Mouse (Mus musculus): ENCODE measurements around the gene Fblim1.
A peak's percentile ranks its signal among the peaks of the same experiment; 100 is the strongest.
"Not testable (repeated sequence)": the region's sequence is repeated elsewhere in the genome, so short reads cannot be mapped to it uniquely, and the experiment has no call there.

The Fblim1 gene

DNA sequence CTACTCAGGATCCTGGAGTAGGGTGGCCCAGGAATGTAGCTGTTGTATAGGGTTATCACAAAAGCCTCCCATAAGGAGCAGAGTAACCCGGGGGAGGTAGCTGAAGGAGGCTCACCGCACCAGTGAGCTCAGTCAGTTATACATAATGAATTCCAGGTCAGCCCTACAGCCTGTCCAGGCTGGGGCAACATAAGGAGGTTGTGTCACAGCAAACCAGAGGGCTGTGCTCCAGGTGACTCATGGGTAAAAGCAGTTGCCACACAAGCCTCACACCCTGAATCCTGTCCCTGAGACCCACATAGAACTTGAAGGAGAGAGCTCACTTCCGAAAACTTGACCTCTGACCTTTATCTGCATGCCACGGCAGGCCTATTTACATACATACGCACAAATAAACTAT lies 36.9 kb downstream of the Fblim1 start:
- no peak for DNase-seq (ENCODE audit: low read depth, low spot score)

DNA sequence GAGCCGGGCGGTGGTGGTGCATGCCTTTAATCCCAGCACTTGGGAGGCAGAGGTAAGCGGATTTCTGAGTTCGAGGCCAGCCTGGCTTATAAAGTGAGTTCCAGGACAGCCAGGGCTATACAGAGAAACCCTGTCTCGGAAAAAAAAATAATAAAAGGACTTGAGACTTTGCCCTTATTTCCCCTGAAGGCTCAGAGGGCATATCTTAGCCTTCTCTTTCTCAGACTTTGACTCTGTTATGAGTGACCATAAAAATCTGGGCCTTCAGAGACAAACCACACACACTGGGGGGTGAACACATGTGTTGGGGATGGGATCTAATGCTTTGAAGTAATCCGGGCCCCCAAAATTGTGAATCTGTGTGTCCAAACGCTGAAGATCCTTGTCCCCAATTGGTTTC lies 38.7 kb downstream of the Fblim1 start:
- not testable (repeated sequence) for DNase-seq (ENCODE audit: low read depth, low spot score)

DNA sequence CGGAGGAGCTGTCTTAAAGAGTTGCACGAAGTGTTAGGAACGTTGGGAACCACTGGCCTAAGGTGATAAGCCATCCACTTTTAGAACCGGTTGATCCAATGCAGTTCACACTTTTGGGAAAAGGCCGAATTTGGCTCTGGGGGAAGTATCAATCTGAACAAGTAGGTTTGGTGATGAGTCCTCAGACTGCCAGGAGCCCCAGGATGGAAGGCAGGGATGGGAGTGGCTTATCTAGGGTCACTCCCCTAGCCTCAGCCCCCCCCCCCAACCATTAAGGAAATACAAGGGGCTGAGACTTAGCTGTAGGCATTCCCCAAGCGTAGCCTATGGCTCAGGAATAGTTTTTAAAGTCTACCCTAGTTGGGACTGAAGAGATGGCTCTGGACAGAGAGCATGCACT lies 39.7 kb downstream of the Fblim1 start:
- no peak for DNase-seq (ENCODE audit: low read depth, low spot score)

DNA sequence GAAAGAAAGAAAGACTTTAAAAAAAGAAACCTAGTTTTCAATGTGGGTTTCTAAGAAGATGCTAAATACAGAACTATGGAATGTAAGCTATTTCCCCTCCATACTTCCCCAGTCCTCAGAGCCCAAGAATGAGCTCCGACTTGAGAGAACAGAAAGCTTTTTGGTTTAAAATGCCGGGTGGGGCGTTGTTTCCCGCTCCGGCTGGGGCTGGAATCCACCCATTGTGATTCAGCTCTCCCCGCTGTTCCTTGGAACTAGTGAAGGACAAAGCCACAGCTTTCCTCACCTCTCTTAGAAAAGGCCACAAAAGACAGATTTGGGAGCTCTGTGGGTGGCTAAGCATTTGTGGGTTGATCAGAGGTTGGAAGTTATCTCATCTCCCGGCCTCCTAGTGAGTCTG lies 40.6 kb downstream of the Fblim1 start:
- DNase-seq (ENCODE audit: low read depth, low spot score) = no peak

DNA sequence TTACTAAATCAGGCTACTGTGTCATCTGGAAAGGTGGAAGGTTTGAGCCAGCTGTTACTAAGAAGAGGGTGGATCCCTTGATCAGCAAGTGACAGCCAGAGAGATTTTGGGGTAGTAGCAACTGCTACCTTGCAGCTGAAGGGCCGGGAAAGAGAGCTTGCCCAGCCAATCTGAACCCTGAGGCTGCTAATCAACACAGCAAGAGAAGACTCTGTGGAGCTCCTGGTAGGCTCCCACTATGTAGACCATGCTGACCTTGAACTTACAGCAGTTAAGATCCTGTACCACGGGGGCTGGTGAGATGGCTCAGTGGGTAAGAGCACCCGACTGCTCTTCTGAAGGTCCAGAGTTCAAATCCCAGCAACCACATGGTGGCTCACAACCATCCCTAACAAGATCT lies 41.2 kb downstream of the Fblim1 start:
- DNase-seq (ENCODE audit: low read depth, low spot score) = no peak

DNA sequence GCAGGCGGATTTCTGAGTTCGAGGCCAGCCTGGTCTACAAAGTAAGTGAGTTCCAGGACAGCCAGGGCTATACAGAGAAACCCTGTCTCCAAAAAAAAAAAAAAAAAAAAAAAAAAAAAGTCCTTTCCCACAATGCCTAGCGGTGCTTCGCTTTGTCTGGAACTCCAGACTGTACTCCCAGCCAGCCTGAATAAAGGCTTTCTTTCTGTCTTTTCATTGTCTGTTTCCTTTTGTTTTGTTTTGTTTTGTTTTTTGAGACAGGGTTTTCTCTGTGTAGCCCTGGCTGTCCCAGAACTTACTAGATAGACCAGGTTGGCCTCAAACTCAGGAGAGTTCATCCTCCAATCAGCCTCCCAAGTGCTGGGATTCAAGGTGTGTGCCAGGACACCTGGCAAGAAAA lies 41.7 kb downstream of the Fblim1 start:
- DNase-seq (ENCODE audit: low read depth, low spot score) = no peak

DNA sequence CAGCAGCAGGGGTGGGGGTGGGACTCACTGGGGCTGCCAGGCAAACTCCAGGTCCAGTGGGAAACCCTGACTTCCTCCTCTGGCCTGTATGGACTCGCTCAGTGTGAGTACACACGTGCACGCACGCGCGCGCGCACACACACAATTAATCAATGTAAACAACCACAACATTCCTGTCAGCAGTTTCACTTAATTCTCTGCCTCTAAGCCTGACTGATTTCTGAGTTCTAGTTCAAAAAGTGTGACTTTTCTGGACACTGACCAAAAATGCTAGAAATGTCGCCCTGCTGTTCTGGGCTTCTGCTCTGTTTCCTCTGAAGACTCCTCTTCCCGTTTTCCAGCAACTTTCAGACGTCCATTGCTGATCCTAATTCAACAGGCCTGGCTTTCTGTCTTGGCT lies 43.6 kb downstream of the Fblim1 start:
- DNase-seq (ENCODE audit: low read depth, low spot score) = no peak

DNA sequence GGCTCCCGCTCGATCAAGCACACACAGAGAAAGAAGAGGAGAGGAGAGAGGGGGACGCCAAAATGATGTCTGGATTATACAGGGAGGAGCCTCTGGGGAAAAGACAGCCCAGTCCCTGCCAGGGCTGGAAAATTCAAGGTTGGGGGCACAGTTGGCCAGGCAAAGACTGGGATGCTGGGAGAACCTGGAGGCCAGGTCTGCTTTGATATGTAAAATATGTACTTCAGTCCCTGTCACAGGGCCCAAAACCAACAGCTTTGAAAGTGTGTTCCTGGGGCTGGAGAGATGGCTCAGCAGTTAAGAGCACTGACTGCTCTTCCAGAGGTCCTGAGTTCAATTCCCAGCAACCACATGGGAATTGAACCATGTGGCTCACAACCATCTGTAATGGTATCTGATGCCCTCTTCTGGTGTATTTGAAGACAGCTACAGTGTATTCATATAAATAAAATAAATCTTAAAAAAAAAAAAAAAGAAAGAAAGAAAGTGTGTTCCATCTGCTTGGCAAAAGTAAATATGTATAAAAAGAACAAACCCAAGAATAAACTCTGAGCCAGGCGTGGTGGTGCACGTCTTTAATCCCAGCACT lies 44.5 kb downstream of the Fblim1 start:
- DNase-seq (ENCODE audit: low read depth, low spot score) = not testable (repeated sequence)

DNA sequence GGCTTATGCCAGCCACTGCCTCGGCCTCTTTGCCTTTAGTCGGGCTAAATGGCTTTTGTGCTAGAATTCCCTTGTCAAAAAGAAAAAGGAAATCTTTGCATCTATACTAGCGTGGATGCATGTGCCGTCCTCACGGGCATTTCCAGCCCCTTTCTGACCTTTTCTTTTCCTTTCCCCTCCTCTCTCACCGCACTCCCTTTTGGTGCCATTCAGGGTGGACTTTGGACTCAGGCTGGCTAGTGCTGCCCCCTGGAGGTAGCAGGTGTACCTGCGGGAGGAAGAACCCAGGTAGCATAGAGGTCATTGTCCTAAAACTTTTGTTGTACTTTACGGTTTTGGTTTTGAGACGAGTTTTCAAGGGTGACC lies 46.0 kb downstream of the Fblim1 start:
- no peak for DNase-seq (ENCODE audit: low read depth, low spot score)

DNA sequence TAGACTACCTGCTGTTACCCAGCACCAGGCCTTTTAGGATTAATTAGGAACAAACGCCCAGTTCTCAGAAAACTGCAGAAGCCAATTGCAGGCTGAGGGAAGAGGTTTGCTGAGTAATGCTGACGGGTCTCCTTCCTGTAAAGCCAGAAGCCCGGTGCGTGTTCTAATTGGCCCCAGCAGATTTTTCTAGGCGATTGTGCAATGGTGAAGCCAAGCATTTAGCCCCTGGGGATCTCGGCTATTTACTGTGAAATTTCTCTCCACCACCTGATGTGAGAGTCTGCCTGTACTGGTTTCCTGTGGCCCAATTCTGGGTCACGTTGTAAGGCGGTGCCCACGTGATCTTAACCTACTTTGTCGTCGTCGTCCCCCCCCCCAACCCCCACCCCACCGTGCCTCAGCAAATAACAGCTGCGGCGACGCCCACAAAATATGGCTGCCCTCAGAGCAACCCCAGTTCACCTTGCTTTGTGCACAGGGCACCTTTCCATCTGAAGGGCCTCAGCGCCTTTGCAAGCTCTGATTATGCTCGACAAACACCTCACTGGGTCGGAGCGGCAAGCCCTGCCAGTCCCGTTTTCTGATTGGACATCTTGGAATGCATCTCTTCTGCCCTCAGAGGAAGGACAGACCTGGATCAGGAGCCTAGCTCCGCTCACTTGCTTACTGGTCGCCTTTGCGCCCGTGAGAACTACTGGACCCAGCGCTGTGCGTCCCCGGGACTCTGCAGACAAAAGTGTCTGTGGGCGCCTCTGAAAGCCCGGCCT lies 46.6 kb downstream of the Fblim1 start:
- DNase-seq (ENCODE audit: low read depth, low spot score) = no peak

DNA sequence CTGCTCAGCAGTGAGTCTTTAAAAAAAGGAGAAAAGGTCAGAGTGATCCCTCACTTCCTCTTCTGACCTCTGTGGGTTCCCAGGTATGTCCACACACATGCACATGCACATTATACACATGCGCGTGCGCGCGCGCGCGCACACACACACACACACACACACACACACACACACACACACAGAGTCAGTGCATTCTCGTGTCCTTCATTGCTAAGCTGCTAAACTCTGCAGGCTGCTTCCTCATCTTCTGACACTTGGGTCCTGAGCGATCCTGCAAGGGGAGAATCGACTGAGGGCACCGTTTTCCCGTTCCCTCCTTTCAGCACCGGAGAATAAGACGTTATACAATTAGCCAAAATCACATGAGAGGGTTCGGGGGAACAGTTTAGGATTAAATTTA lies 47.2 kb downstream of the Fblim1 start:
- no peak for DNase-seq (ENCODE audit: low read depth, low spot score)

DNA sequence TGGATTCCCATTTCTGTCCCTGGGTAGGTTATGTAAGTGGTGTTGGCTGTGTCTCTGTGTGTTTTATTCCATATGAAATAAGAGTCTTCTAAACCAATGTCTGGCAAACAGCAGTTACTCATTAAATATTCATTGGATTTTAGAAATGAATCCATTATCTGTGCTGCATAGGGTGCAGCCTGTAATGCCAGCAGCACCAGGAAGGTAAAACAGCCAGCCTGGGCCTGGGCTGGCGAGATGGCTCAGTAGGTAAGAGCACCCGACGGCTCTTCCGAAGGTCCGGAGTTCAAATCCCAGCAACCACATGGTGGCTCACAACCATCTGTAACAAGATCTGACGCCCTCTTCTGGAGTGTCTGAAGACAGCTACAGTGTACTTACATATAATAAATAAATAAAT lies 49.7 kb downstream of the Fblim1 start:
- not testable (repeated sequence) for DNase-seq (ENCODE audit: low read depth, low spot score)

DNA sequence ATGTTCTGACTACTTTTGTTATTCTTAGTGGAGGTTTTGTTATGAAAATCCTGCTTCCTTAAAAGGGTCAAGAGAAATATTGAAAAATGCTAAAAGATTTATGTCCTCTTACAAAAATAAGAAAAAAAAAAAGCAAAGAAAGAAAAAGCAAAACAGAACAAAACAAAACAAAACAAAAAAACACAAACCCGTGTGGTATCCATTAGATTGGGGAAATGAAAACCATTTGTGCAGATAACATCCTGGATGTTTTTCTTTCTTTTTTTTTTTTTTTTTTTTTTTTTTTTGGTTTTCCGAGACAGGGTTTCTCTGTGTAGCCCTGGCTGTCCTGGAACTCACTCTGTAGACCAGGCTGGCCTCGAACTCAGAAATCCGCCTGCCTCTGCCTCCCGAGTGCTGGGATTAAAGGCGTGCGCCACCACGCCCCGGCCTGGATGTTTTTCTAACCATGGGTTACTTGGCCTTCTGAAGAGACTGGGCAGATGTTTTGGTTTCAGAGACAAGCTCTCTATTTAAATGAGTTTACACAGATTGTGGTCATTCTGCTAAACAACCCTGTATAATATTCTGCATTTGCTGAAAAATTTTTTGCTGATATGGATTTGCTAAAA lies 51.5 kb downstream of the Fblim1 start:
- DNase-seq (ENCODE audit: low read depth, low spot score) = not testable (repeated sequence)

DNA sequence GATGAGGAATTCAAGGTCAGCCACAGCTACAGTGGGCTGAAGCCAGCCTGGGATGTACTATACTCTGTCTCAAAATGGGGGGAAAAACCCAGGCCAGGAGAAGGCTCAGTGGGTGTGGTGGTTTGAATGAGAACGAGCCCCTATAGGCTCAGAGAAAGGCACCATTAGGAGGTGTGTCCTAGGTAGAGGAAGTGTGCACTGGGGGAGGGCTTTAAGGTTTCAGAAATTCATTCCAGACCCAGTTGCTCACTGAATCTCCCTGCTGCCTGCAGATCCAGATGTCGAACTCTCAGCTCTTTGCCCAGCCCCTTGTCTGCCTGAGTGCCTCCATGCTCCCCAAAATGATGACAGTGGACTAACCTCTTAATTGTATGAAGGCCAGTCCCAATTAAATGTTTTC lies 53.4 kb downstream of the Fblim1 start:
- DNase-seq (ENCODE audit: low read depth, low spot score) = no peak

DNA sequence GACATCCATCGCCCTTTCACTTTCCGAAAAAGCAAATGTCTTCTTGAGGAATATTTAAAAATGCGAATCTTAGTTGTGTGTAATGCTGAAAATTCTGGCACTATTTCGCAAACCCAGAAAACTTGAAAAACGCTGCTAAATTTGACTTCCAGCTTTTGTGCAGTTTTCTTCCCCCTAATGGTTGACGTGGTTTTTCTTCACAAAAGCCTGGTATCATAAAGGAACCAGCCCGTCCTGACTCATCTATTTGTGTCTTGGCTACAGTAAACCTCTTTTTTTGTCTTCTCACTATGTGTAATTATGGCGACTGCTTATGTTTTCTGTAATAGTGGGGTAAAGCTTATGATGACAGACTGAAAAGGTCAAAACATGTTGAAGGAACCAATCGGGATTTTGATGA lies 58.6 kb downstream of the Fblim1 start:
- DNase-seq (ENCODE audit: low read depth, low spot score) = no peak

DNA sequence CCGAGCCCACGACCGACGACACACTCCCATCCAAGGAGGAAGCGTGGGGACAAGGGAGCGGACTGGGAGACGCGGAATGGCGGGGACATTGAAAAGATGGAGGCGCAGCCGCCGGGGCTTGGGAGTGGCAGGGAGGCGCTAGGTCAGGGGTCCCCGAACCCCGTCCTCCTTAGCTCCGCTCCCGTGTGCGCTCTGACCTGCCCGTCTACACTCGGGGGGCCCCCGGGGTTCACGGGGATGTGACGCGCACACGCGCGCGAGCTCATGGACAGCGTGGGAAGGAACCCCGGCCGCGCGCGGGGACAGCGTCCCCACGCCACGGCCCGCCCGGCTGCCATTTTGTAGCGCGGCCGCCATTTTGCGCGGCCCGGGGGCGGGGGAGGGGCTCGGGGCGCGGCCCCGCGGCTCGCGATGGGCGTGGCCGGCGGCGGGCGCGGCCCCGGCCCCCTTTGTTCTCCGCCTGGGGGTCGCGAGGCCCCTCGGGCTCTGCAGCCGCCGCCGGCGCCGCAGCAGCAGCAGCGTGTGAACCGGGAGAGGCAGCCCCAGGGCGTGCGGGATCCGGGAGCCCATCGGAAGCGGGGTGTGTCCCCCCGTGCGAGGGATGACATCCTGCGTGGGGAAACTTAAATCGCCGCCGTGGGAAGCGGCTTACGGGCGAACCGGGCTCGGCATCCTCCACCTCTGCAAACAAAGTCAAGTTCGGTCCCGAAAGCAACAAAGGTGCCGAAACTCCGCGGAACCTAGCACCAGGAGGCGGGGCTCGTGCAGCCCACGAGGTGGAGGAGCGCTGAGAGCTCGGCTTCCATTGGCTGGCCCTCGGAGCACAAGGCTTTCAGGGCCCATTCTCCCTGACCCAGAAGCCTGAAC lies 59.3 kb downstream of the Fblim1 start:
- DNase-seq (ENCODE audit: low read depth, low spot score) = no peak

DNA sequence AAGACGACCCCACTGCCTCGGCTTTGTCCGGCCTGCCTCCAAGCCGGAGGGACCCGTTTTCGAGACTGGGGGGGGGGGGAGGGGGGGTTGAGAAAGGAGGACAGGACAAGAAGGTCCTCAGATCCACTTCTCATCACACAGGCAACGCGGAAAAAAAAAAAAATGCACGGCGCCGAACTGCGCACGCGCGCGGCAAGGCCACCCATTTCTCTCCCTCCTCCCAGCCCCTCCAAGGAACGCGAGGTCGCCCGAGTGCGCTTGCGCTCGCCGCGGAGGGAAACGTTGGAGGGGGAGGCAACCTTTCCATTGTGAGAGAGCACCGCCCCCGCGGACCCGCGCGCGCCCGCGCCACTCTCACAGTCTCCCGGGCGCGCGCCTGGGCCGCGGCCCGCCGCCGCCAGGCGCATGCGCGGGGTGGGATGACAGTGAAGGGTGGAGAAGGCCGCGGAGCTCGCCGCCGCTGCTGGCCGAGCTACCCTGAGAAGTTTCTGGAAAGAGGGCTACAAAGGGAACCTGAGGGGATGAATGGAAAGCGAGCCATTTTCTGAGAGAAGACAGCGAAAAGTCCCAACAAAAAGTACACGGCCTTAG lies 60.1 kb downstream of the Fblim1 start:
- DNase-seq (ENCODE audit: low read depth, low spot score) = peak; percentile 95

DNA sequence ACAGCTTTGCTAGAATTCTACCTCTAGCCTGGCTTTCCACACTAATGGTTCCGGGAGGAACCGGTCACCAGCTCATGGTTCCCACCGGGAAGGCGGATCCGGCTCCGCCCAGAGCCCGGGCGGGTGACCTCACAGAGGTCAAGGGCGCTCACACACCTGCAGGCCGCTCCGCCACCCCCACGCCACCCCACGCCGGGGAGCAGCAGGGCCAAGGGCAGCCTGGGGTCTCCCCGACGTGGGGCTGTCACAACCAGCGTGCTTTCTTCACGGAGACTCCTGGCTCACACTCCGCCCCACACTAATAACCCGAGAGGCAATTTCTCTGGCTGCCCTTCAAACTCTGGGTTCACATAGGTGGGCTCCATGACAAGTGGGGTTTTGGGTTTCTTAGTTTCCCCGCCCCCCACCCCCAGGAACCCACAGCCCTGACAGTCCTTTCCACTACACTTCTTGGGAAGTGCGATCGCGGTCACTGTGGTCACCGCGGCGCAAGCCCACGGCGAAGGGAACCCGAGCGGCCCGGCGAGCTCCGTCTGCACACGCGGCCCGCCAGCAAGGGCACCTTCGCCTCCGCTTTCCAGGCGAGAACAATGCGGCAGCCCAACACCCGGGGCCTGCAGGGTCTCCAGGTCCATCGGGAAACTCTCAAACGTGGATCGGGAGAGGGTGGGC lies 60.7 kb downstream of the Fblim1 start:
- DNase-seq (ENCODE audit: low read depth, low spot score) = no peak

DNA sequence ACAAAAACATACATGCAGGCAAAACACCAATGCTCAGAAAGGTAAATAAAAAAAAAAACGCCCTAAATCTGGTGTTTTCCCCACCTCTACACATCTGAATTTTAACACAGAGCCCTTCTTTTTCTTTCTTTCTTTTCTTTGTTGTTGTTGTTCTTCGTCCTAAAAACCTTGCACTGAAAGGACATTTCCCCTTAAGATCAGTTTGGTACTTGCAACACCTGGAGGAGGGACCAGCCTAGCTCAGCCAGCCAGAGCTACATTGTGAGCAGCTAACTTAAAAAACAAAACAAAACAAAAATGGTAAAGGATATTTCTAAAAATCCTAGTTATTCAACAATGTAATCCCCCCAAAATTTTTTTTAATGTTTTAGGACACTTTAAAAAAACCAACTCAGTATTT lies 61.4 kb downstream of the Fblim1 start:
- DNase-seq (ENCODE audit: low read depth, low spot score) = no peak

DNA sequence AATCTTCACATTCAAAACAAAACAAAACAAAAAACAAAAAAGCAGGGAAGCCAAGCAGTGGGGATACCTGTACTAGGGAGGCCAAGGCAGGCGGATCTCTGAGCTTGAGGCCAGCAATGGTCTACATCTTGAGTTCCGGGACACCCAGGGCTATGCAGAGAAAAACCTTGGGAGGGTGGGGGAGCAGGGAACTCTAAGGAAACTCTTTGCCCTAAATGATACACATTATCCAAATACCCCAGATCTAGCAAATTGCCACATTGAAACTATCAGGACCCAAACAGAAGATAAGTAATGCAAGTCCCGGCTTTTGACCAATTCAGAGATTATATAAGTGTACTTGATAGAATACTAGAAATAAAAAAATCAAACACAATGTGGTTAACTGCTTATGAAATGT lies 62.3 kb downstream of the Fblim1 start:
- no peak for DNase-seq (ENCODE audit: low read depth, low spot score)

DNA sequence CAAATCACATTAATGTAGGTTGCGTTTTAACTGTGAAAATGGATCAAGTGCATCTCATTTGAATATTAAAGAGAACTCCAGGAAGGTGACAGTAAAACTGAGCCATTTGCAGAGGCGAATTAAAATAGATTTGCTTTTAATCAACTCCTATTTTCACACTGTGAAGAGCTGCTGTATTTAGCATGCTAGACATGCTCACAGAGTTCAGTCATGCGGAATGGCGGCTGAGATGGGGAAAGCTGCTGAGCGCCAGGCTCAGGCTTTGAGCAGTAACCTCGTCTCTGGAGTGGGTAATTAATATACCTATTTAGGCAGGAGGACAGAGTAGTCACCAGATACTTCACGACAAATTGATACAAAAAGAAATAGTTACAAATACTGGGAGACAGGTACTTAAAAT lies 64.0 kb downstream of the Fblim1 start:
- no peak for DNase-seq (ENCODE audit: low read depth, low spot score)
